Mouse (Mus musculus) C2C12 (cell line): ENCODE data around the gene Fcgrt.

ENCODE experiments used
- CEBPB ChIP-seq: IDR thresholded peaks from one replicate; pipeline ENCODE4 v1.6.1; 2011; ENCODE audit warnings: low read depth, mild to moderate bottlenecking, control low read depth, moderate library complexity
- CTCF ChIP-seq: IDR thresholded peaks from one replicate; pipeline ENCODE4 v1.5.1; 2011; ENCODE audit not compliant: control insufficient read depth, insufficient read depth, insufficient read length
- FOSL1 ChIP-seq: IDR thresholded peaks from one replicate; pipeline ENCODE4 v1.8.0; 2011; ENCODE audit warnings: mild to moderate bottlenecking, low read length; ENCODE audit not compliant: poor library complexity, insufficient read depth, severe bottlenecking
- MAX ChIP-seq: IDR thresholded peaks from one replicate; pipeline ENCODE4 v1.6.1; 2011; ENCODE audit warnings: mild to moderate bottlenecking, control low read depth
- MYOD1 ChIP-seq: IDR thresholded peaks from one replicate; pipeline ENCODE4 v1.6.1; 2011; ENCODE audit warnings: low read depth; ENCODE audit not compliant: control insufficient read depth, insufficient read length
- MYOG ChIP-seq: IDR thresholded peaks from one replicate; pipeline ENCODE4 v1.6.1; 2011; ENCODE audit not compliant: control insufficient read depth, insufficient read length; ENCODE audit errors: extremely low read depth
- USF1 ChIP-seq: IDR thresholded peaks from one replicate; pipeline ENCODE4 v1.6.1; 2011; ENCODE audit warnings: low read depth, mild to moderate bottlenecking, control low read depth, moderate library complexity

- TF ChIP-seq MYOD1 (peak; percentile 36), CTCF (peak; percentile 7), MAX (no peak), MYOG (no peak), FOSL1 (no peak), USF1 (peak; percentile 14), CEBPB (no peak)
Measured at GRCm38 (mm10) chr7:45082401-45083299, 21.0 kb downstream of the Fcgrt start.
